Mouse (Mus musculus) forebrain, embryonic 14.5 days (tissue): ENCODE results near the gene Tap1. TPM values are rescaled to one million over a fixed set of nuclear protein-coding genes. Genes with fewer than 3 reads are reported as not detected.
"Not testable (repeated sequence)": the region's sequence is repeated elsewhere in the genome, so short reads cannot be mapped to it uniquely, and the experiment has no call there.

Source experiments
- ATAC-seq: fragments of 200-750 bp; cut with Nextera tagmentation; 2 replicates; pipeline ENCODE4 v1.8.0; 2017; ENCODE audit warnings: mild to moderate bottlenecking, moderate library complexity
- DNase-seq: peaks from one replicate; pipeline ENCODE4 v3.0.0-alpha.2; 2015; ENCODE audit warnings: low spot score
- H3K27ac ChIP-seq: fragments of 300-500 bp; sonication (generic); 2 replicates; pipeline ENCODE4 v1.5.1; 2014; ENCODE audit warnings: low read depth, mild to moderate bottlenecking, control low read depth, low read length, moderate library complexity
- H3K27me3 ChIP-seq: fragments of 300-500 bp; sonication (generic); replicated peaks from 2 replicates; pipeline ENCODE4 v1.6.1; 2014; ENCODE audit warnings: low read length, control low read depth, mixed read lengths; ENCODE audit not compliant: control insufficient read depth, insufficient read depth
- H3K36me3 ChIP-seq: fragments of 300-500 bp; sonication (generic); 2 replicates; pipeline ENCODE4 v1.6.1; 2014; ENCODE audit warnings: low read length, control low read depth; ENCODE audit not compliant: control insufficient read depth, insufficient read depth
- H3K4me1 ChIP-seq: fragments of 300-500 bp; sonication (generic); 2 replicates; pipeline ENCODE4 v1.6.1; 2014; ENCODE audit warnings: antibody characterized with exemption, low read length, control low read depth; ENCODE audit not compliant: control insufficient read depth, insufficient read depth
- H3K4me2 ChIP-seq: fragments of 300-500 bp; sonication (generic); 2 replicates; pipeline ENCODE4 v1.6.1; 2014; ENCODE audit warnings: mild to moderate bottlenecking, control low read depth, low read length
- H3K4me3 ChIP-seq: fragments of 300-500 bp; sonication (generic); 2 replicates; pipeline ENCODE4 v1.5.1; 2014; ENCODE audit warnings: low read depth, low read length, control low read depth
- H3K9ac ChIP-seq: fragments of 300-500 bp; sonication (generic); 2 replicates; pipeline ENCODE4 v1.6.1; 2014; ENCODE audit warnings: mild to moderate bottlenecking, low read length, control low read depth, moderate library complexity
- H3K9me3 ChIP-seq: fragments of 300-500 bp; sonication (generic); replicated peaks from 2 replicates; pipeline ENCODE4 v1.6.1; 2016; ENCODE audit warnings: low read length, control low read depth, mixed read lengths; ENCODE audit not compliant: control insufficient read depth
- WGBS: fragments of 180-500 bp; shearing (Covaris S2); extraction: QIAGEN DNeasy Blood & Tissue Kit; methylation state at CpG from one replicate; pipeline ENCODE4 v1.1.7; 2014; 5-methylcytosine and 5-hydroxymethylcytosine counted together
- polyA plus RNA-seq: library from polyadenylated mRNA; unstranded; fragments of >200 nt; fragmentation: Nextera tagmentation; extraction: Ambion mirVana; gene quantifications from 2 replicates; pipeline ENCODE4 v1.2.1, GENCODE M21; 2014

Tap1 gene
- polyA plus RNA-seq, 1 experiment from 2014 or later: 1.1 TPM

GRCm38 (mm10) chr17:34144221-34144620 is 43.1 kb upstream of the Tap1 start:
- not testable (repeated sequence) for H3K36me3 ChIP-seq, H3K4me2 ChIP-seq, DNase-seq, H3K27ac ChIP-seq, H3K9ac ChIP-seq, H3K4me1 ChIP-seq, H3K9me3 ChIP-seq, H3K4me3 ChIP-seq, ATAC-seq
- H3K27me3 ChIP-seq: peaks cover 23% of the 10 kb centered on the region
- WGBS: 89% methylated on average over 3 of the region's 4 CpGs

- ATAC-seq (no peak), DNase-seq (no peak)
- Histone ChIP-seq H3K4me3 (no peak overlapping the region), H3K27me3 (peaks cover 16% of the 10 kb centered on the region), H3K36me3 (no peaks in the 10 kb centered on the region), H3K9me3 (no peaks in the 10 kb centered on the region), H3K9ac (no peak overlapping the region), H3K27ac (no peak overlapping the region), H3K4me1 (no peaks in the 10 kb centered on the region), H3K4me2 (no peak overlapping the region)
- 69% methylated on average over 3 of the region's 3 CpGs for WGBS
Observed at GRCm38 (mm10) chr17:34144960-34145371, 42.4 kb upstream of the Tap1 start.

DNA sequence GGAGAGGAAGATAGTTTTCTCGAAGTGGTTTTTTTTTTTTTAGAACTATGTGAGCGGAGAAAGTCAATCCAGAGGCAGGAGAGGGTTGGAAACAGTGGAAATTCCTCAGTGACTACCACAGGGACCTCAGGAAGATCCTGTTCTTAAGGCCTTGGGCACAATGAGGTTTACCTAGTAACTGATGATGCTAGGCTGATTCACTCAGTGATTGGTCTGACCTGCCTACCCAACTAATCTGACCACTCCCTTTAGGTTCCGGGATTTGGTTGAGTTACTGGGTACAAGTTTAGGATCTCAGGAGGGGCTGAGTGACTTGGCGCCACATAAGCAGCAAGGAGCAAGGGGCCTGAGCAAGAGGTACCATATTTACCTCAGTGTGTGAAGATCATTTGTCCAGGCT is 34.4 kb upstream of the Tap1 start, which contains the start of gene H2-DMb1:
H2-DMb1 (plus strand) TSS at position 150 of the 400 bp plus-strand sequence.
- DNase-seq: peak; percentile 45

DNA sequence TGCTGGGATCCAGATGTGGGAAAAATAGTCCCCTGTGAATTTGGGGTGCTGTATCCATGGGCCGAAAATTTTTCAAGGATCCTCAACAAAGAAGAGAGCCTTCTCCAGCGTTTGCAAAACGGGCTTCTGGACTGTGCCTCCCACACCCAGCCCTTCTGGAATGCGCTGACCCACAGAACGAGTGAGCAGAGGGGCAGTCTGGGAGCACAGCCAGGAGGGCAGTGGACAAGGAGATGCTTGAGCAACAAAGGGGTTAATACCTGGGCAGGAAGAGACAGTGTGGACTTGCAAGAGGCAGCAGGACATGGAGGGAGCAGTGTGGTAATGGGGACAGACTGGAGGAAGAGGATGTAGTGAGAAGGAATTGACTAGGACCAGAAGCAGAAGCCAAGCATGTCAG is 31.8 kb upstream of the Tap1 start:
- no peaks in the 10 kb centered on the region for H3K27me3 ChIP-seq

More for the DNA sequence above, 34.4 kb upstream of the Tap1 start, which contains the start of gene H2-DMb1:
- H3K27me3 ChIP-seq: no peaks in the 10 kb centered on the region
- no peaks in the 10 kb centered on the region for H3K9me3 ChIP-seq
- no peak within 1 kb of the TSS for H3K4me2 ChIP-seq
- 60% methylated on average over 4 of the region's 4 CpGs for WGBS
- no peak within 1 kb of the TSS for H3K27ac ChIP-seq
- no peaks in the 10 kb centered on the region for H3K4me1 ChIP-seq
- no peak within 1 kb of the TSS for H3K4me3 ChIP-seq
- no peak for ATAC-seq
- no peaks in the 10 kb centered on the region for H3K36me3 ChIP-seq
- no peak within 1 kb of the TSS for H3K9ac ChIP-seq

DNA sequence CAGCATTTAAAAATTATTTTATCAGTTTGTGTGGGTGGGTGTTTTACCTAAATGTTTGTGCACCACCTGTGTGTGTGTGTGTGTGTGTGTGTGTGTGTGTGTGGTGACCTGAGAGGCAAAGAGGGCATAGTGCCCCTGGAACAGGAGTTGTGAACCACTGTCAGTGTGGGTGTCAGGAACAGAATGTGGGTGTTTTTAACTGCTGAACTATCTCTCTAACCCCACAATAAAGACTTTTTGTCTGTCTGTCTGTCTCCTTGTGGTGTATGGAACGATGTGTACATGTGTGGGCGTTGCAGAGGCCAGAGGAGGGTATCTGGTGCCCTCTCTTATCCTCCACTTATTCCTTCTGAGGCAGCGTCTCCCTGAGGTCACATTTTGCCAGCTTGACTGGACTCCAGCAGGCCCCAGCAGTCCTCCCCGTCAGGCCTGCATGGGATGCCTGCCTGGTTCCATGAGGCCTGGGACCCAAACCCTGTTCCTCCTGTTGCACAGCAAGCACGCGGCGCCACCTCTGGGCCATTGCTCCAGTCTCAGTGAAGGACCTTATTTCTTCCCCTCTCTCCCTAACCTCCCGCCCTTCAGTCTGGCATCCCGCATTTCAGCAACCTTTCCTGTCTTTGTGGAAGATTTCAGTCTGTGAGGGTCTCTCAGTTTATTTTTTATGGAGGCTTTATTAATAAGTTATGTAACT is 23.0 kb upstream of the Tap1 start:
- H3K9ac ChIP-seq: no peak overlapping the region
- no peaks in the 10 kb centered on the region for H3K4me1 ChIP-seq
- H3K36me3 ChIP-seq: no peaks in the 10 kb centered on the region
- no peak overlapping the region for H3K4me2 ChIP-seq
- H3K27me3 ChIP-seq: no peaks in the 10 kb centered on the region
- no peak for ATAC-seq
- no peak overlapping the region for H3K4me3 ChIP-seq
- no peaks in the 10 kb centered on the region for H3K9me3 ChIP-seq
- no peak overlapping the region for H3K27ac ChIP-seq
- 37% methylated on average over 9 of the region's 9 CpGs for WGBS
- DNase-seq: no peak

More for the DNA sequence above, 31.8 kb upstream of the Tap1 start:
- 59% methylated on average over 5 of the region's 5 CpGs for WGBS
- DNase-seq: no peak
- Histone ChIP-seq H3K9ac (no peak overlapping the region), H3K4me3 (no peak overlapping the region), H3K27ac (no peak overlapping the region), H3K9me3 (no peaks in the 10 kb centered on the region), H3K4me2 (no peak overlapping the region), H3K4me1 (no peaks in the 10 kb centered on the region), H3K36me3 (no peaks in the 10 kb centered on the region)
- ATAC-seq: no peak

DNA sequence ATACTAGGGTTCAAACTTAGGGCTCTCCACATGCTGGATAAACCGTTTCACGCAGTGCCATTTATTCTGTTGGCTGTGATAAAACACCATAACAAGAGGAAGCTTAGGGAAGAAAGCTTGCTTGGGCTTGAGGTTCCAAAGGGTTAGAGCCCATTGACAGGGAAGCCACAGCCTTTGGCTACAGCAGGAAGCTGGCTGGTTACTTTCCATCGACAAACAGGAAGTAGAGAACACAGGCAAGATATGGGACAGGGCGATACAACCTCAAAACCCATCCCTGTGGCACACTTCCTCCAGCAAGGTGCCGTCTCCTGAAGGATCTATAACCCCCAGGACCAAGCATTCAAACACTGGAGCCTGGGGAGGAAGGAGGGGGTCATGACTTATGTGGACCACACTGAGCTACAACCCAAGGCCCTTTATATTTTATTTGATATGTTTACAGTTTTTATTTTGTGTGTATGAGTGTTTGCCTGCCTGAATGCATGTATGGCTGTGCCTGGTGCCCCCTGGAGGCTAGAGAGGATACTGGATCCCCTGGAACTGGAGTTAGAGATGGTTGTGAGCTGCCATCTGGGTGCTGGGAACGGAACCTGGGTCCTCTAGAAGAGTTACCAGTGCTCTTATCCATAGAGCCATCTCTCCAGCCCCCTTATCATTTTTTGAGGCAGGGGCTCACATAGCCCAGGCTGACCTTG is 22.2 kb upstream of the Tap1 start:
- no peak overlapping the region for H3K4me3 ChIP-seq
- DNase-seq (no peak), ATAC-seq (no peak)
- WGBS: 83% methylated on average over 6 of the region's 6 CpGs
- H3K27me3 ChIP-seq: no peaks in the 10 kb centered on the region
- H3K4me2 ChIP-seq: no peak overlapping the region
- H3K9ac ChIP-seq: no peak overlapping the region
- no peak overlapping the region for H3K27ac ChIP-seq
- no peaks in the 10 kb centered on the region for H3K4me1 ChIP-seq
- no peaks in the 10 kb centered on the region for H3K36me3 ChIP-seq
- no peaks in the 10 kb centered on the region for H3K9me3 ChIP-seq

DNA sequence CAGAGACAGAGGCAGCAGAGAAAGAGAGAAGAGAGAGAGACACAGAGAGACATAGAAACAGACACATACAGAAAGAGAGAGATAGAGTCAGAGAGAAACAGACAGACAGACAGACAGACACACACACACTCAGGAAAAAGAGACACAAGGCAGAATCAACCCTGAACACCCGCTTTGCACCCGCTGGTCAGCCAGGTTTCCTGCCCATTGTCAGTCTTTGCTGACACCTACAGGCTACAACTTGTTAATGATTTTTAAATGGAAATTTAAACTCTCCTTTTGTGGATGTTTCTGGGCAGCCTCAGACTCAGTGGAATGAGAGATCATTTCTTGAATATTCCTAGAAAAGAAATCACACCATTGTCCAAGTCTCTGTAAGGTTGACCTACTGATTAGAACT is 18.1 kb upstream of the Tap1 start:
- Histone ChIP-seq H3K9me3 (no peaks in the 10 kb centered on the region), H3K36me3 (no peaks in the 10 kb centered on the region), H3K4me2 (no peak overlapping the region), H3K27me3 (no peaks in the 10 kb centered on the region), H3K4me1 (no peaks in the 10 kb centered on the region), H3K9ac (no peak overlapping the region), H3K4me3 (no peak overlapping the region), H3K27ac (no peak overlapping the region)
- WGBS: 0% methylated on average over 2 of the region's 2 CpGs
- no peak for ATAC-seq
- DNase-seq: peak; percentile 64

GRCm38 (mm10) chr17:34170487-34170876 is 16.9 kb upstream of the Tap1 start:
- Histone ChIP-seq H3K36me3 (no peaks in the 10 kb centered on the region), H3K4me3 (no peak overlapping the region), H3K9me3 (no peaks in the 10 kb centered on the region), H3K9ac (no peak overlapping the region), H3K27me3 (no peaks in the 10 kb centered on the region), H3K27ac (no peak overlapping the region), H3K4me1 (no peaks in the 10 kb centered on the region), H3K4me2 (no peak overlapping the region)
- 34% methylated on average over 4 of the region's 4 CpGs for WGBS
- no peak for DNase-seq
- no peak for ATAC-seq

- no peaks in the 10 kb centered on the region for H3K36me3 ChIP-seq
- 44% methylated on average over 13 of the region's 13 CpGs for WGBS
- no peak overlapping the region for H3K4me3 ChIP-seq
- H3K9ac ChIP-seq: no peak overlapping the region
- H3K27ac ChIP-seq: no peak overlapping the region
- no peaks in the 10 kb centered on the region for H3K27me3 ChIP-seq
- H3K4me1 ChIP-seq: no peaks in the 10 kb centered on the region
- DNase-seq (peak; percentile 79), ATAC-seq (no peak)
- H3K4me2 ChIP-seq: no peak overlapping the region
- H3K9me3 ChIP-seq: no peaks in the 10 kb centered on the region
Observed at GRCm38 (mm10) chr17:34170877-34171498, 16.4 kb upstream of the Tap1 start.
